Mouse (Mus musculus): ENCODE data around the gene Arhgap23.
A peak's percentile ranks its signal among the peaks of the same experiment; 100 is the strongest.

DNA sequence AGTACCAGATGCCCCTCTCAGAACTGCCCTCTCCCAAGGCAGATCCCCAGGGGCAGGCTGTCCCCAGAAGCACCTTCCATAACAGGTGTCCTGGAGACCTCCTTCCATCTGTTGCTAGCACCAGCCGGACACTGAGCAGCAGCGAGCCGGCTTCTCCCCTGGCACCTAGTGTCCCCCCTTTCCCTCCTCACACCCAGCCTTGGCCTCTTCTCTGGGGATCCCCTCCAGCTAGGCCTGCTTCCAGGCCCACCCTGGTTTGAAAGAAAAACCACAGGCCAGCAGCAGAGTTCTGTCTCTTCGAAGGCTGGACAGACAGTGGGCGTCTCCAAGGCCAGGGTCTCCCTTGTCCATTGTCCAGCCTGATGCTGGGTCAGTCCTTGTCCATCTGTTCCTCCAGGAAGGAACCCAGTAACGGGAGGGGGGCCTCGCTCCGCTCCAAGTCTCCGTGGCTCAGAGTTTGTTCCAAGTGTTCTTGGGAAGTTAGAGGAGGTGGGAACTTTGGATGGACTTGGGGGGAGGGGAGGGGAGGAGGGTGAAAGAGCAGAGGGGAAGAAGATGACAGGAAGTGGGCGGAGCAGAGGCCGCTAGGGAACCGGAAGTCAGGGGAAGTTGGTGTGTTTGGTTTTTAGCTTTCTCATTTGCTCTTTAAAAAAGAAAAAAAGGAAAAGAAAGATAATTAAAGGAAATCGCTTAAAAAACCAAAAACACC lies 96.5 kb downstream of the Arhgap23 start:
- TF ChIP-seq CTCF (conservative IDR thresholded peaks at IDR 0.05 in 1 of 2, IDR thresholded peaks at IDR 0.05 in 1 of 2; ENCODE audit: low read depth in 2 of 2, low read length in 2 of 2) (no peak), ELF1 (IDR thresholded peaks at IDR 0.05; ENCODE audit: low read depth, low read length) (peak; percentile 81), SIN3A (IDR thresholded peaks at IDR 0.05; ENCODE audit: low read length) (no peak; the same call in 1 of the 2 replicates), EP300 (IDR thresholded peaks at IDR 0.05; ENCODE audit: low read length) (0 out of 2 replicates have a peak, but pooled peaks have one; percentile 36)
